Mouse (Mus musculus) megakaryocyte, embryonic 14.5 days (primary cell): ENCODE data around the gene Ank3. TPM values are rescaled to one million over a fixed set of nuclear protein-coding genes. Genes with fewer than 3 reads are reported as not detected.

Experiments used
- H3K27me3 ChIP-seq: replicated peaks from 2 replicates; pipeline ENCODE3; 2012; ENCODE audit warnings: inconsistent platforms
- H3K36me3 ChIP-seq: replicated peaks from 2 replicates; pipeline ENCODE3; 2012; ENCODE audit warnings: low read length, inconsistent platforms, mixed read lengths
- H3K4me1 ChIP-seq: 2 replicates; pipeline ENCODE4 v1.6.1; 2012; ENCODE audit warnings: inconsistent platforms
- H3K4me3 ChIP-seq: replicated peaks from 2 replicates; pipeline ENCODE3; 2012; ENCODE audit warnings: moderate library complexity, mild to moderate bottlenecking, inconsistent platforms
- H3K9me3 ChIP-seq: 2 replicates; pipeline ENCODE4 v1.6.1; 2012; ENCODE audit warnings: inconsistent platforms
- FLI1 ChIP-seq: IDR thresholded peaks from 2 replicates; pipeline ENCODE4 v1.6.1; 2012; ENCODE audit warnings: low read length, inconsistent platforms, mixed read lengths
- GATA1 ChIP-seq: IDR thresholded peaks from 3 replicates; pipeline ENCODE4 v1.6.1; 2012; ENCODE audit warnings: mixed read lengths, low read length, inconsistent platforms, borderline replicate concordance
- polyA plus RNA-seq: library from polyadenylated mRNA; stranded (reverse); fragments of >175 nt; gene quantifications from 2 replicates; pipeline ENCODE4 v1.2.3, GENCODE M21; 2012; ENCODE audit warnings: low replicate concordance; ENCODE audit not compliant: insufficient read depth

Ank3 gene
- polyA plus RNA-seq, 1 experiment, result 4.4 TPM

GRCm38 (mm10) chr10:69946271-69946670 lies 547.7 kb downstream of the Ank3 start:
- TF ChIP-seq GATA1 (no peak), FLI1 (no peak)
- peaks cover 25% of the 10 kb centered on the region for H3K9me3 ChIP-seq
- no peaks in the 10 kb centered on the region for H3K4me1 ChIP-seq
- H3K36me3 ChIP-seq, result no peaks in the 10 kb centered on the region
- H3K27me3 ChIP-seq, result no peaks in the 10 kb centered on the region
- no peak overlapping the region for H3K4me3 ChIP-seq

GRCm38 (mm10) chr10:69947093-69947492 lies 548.5 kb downstream of the Ank3 start:
- H3K4me3 ChIP-seq, result no peak overlapping the region
- H3K27me3 ChIP-seq, result no peaks in the 10 kb centered on the region
- H3K9me3 ChIP-seq, result peaks cover 16% of the 10 kb centered on the region
- TF ChIP-seq GATA1, result no peak
- TF ChIP-seq FLI1, result no peak
- H3K36me3 ChIP-seq, result no peaks in the 10 kb centered on the region
- H3K4me1 ChIP-seq, result no peaks in the 10 kb centered on the region

GRCm38 (mm10) chr10:69950236-69950918 lies 551.8 kb downstream of the Ank3 start:
- no peaks in the 10 kb centered on the region for H3K4me1 ChIP-seq
- H3K27me3 ChIP-seq, result no peaks in the 10 kb centered on the region
- H3K4me3 ChIP-seq, result no peak overlapping the region
- no peaks in the 10 kb centered on the region for H3K36me3 ChIP-seq
- peaks cover 7% of the 10 kb centered on the region; the same call in 1 of the 2 replicates for H3K9me3 ChIP-seq
- TF ChIP-seq FLI1, result no peak
- no peak for TF ChIP-seq GATA1

GRCm38 (mm10) chr10:69950919-69951236 lies 552.3 kb downstream of the Ank3 start:
- H3K27me3 ChIP-seq, result no peaks in the 10 kb centered on the region
- no peak for TF ChIP-seq GATA1
- TF ChIP-seq FLI1, result no peak
- no peaks in the 10 kb centered on the region for H3K4me1 ChIP-seq
- peaks cover 5% of the 10 kb centered on the region; the same call in 1 of the 2 replicates for H3K9me3 ChIP-seq
- no peaks in the 10 kb centered on the region for H3K36me3 ChIP-seq
- no peak overlapping the region for H3K4me3 ChIP-seq

- Histone ChIP-seq H3K4me1 (no peaks in the 10 kb centered on the region), H3K4me3 (no peak overlapping the region), H3K36me3 (no peaks in the 10 kb centered on the region), H3K9me3 (peaks cover 6% of the 10 kb centered on the region; the same call in 1 of the 2 replicates), H3K27me3 (no peaks in the 10 kb centered on the region)
- TF ChIP-seq GATA1 (no peak), FLI1 (no peak)
Observed at GRCm38 (mm10) chr10:69951426-69951825, 552.9 kb downstream of the Ank3 start.

- H3K9me3 ChIP-seq, result peaks cover 5% of the 10 kb centered on the region; the same call in 1 of the 2 replicates
- H3K27me3 ChIP-seq, result no peaks in the 10 kb centered on the region
- TF ChIP-seq FLI1 (no peak), GATA1 (no peak)
- no peak overlapping the region for H3K4me3 ChIP-seq
- H3K36me3 ChIP-seq, result no peaks in the 10 kb centered on the region
- no peaks in the 10 kb centered on the region for H3K4me1 ChIP-seq
Observed at GRCm38 (mm10) chr10:69952316-69952715, 553.7 kb downstream of the Ank3 start.

- Histone ChIP-seq H3K9me3 (peaks cover 8% of the 10 kb centered on the region; the same call in 1 of the 2 replicates), H3K27me3 (no peaks in the 10 kb centered on the region), H3K4me3 (no peak overlapping the region), H3K4me1 (no peaks in the 10 kb centered on the region), H3K36me3 (no peaks in the 10 kb centered on the region)
- TF ChIP-seq GATA1 (no peak), FLI1 (no peak)
Observed at GRCm38 (mm10) chr10:69954657-69955267, 556.2 kb downstream of the Ank3 start.

GRCm38 (mm10) chr10:69962226-69962625 lies 563.7 kb downstream of the Ank3 start:
- Histone ChIP-seq H3K36me3 (no peaks in the 10 kb centered on the region), H3K27me3 (no peaks in the 10 kb centered on the region), H3K4me1 (0 out of 2 replicates have a peak, but pooled peaks cover 2% of the 10 kb centered on the region), H3K4me3 (no peak overlapping the region), H3K9me3 (0 out of 2 replicates have a peak, but pooled peaks cover 3% of the 10 kb centered on the region)
- TF ChIP-seq GATA1 (no peak), FLI1 (no peak)

- Histone ChIP-seq H3K4me1 (0 out of 2 replicates have a peak, but pooled peaks cover 2% of the 10 kb centered on the region), H3K4me3 (no peak overlapping the region), H3K36me3 (no peaks in the 10 kb centered on the region), H3K9me3 (0 out of 2 replicates have a peak, but pooled peaks cover 3% of the 10 kb centered on the region), H3K27me3 (no peaks in the 10 kb centered on the region)
- TF ChIP-seq GATA1 (no peak), FLI1 (no peak)
Observed at GRCm38 (mm10) chr10:69962976-69963375, 564.4 kb downstream of the Ank3 start.

- H3K9me3 ChIP-seq, result no peaks in the 10 kb centered on the region
- no peak for TF ChIP-seq FLI1
- TF ChIP-seq GATA1, result no peak
- no peaks in the 10 kb centered on the region for H3K27me3 ChIP-seq
- H3K4me1 ChIP-seq, result 0 out of 2 replicates have a peak, but pooled peaks cover 2% of the 10 kb centered on the region
- H3K36me3 ChIP-seq, result no peaks in the 10 kb centered on the region
- no peak overlapping the region for H3K4me3 ChIP-seq
Observed at GRCm38 (mm10) chr10:69964611-69965010, 566.0 kb downstream of the Ank3 start.
